Mouse (Mus musculus): ENCODE results near the gene Nfkbib.

Nfkbib gene

DNA sequence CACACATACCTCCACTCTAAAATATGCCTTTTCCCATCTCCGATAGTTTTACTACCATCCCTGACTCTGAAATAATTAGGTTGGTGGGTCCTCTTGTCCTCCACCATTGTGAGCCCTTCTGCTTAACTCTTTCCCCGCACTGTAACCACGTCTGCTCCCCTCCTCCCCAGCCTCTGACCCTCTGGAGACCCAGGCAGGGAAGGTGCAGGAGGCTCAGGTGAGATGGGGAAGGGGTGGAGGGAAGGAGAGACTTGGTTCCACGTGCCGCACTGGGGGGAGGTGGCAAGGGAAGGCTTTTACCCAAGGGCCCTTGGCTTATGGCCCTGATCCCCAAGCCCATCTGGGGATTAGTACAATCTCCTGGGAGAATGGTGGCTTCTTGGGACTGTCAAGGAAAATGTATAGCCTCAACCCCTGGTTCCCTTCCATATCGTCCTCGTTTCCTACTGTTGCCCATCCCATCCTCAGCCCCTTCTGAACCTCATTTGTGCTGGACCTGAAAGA, at the start of gene Nfkbib:
Nfkbib (minus strand) TSS at position 51 of the 504 bp plus-strand sequence.
- no peak for DNase-seq (ENCODE audit: low spot score)

DNA sequence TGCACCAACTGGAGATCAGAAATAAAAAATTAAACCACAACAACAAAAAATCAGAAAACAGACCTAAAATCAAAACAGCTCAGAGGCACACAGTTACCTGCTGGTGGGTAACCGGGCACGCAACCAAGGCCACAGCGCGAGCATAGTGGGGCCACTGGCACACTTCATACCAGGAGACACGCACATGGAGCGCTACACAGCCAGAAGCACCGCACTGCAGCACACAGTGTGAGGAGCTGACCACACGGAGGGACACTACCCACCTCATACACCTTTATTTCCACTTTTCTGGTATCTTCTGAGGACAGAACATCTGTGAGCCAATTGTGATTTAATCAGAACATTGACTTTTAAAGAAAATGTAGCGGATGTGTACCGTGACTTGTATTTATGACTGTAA, 49.6 kb upstream of the Nfkbib start:
- DNase-seq (ENCODE audit: low spot score) = no peak

DNA sequence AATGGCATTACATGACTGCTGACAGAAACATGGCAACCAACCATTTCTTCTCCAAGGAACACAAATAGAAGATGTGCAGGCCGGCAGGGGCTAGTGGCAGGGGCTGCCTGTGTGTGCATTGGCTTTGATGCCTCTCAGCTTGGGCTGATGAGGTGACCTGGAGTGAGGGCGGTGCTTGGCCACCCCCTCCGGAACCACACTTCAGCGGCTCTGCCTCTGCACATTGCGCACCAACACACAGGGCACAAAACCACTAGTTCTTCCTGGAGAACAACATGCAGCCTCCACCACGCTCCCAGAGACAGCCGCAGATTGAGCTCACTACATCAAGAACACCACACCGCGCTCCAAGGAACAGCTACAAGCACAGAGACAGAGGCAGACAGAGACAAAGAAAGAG, 48.9 kb upstream of the Nfkbib start:
- no peak for DNase-seq (ENCODE audit: low spot score)

DNA sequence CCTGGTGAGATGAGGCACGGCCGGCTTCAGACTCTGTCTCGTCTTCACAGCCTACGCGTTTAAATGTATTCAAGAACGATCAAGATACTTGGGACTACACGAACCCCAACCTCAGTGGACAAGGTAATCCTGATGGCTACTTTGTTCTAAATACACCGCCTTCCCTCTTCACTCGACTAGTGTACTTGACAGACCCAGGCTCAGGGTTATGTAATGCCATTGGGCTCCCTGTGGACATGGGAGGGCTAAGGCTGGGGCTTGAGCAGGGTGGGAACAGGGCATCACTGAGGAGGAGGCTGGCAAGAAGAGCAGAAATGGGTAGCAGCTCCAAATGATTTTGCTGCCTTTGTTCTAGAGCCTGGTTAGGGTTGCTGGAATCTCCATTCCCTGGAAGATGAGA, 47.9 kb upstream of the Nfkbib start:
- DNase-seq (ENCODE audit: low spot score) = no peak

DNA sequence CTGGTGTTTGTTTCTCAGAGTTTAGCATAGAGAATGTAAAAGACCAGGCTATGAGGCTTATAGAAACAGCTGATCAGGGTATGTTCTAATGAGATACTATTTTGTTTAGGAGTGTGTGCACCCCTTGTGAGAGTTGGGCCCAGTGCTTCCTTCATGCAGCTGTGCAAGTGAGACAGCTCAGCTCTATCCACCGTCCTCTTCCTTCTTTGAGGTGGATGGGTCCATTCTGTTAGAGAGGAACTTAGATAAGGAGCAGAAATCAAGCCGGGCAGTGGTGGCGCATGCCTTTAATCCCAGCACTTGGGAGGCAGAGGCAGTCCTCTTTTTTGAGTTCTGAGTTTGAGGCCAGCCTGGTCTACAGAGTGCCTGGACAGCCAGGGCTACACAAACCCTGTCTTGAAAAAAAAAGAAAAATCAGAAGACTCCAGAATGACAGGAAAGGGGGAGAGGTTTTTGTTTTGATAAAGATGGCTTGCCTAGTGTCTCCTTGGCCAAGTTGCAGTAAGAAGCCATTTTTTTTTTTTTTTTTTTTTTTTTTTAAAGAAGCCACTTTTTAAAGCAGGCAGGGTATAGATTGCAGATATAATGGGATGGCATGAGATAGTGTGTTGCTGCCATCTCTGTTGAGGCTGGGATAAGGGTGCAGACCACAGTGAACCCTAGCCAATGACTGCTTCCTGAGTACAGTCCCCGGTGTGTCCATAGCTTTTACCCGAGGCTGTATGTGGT, 47.2 kb upstream of the Nfkbib start:
- DNase-seq (ENCODE audit: low spot score) = no peak

DNA sequence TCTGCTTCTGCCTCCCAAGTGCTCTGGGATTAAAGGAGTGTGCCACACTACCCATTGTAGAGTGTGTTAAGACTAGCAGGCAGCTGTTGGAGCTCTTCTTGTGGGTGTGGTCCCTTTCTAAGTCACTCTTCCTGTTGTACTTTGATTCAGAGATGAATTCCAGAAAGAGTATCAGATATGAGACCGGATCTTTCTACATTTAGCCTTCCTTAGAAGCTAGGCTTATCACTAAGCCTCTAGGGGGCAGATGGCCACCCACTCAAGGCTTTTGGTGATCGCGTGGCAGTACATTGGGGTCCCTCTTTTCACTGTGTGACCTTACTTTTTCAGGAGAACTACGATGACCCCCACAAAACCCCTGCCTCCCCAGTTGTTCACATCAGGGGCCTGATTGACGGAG, 45.6 kb upstream of the Nfkbib start:
- no peak for DNase-seq (ENCODE audit: low spot score)

DNA sequence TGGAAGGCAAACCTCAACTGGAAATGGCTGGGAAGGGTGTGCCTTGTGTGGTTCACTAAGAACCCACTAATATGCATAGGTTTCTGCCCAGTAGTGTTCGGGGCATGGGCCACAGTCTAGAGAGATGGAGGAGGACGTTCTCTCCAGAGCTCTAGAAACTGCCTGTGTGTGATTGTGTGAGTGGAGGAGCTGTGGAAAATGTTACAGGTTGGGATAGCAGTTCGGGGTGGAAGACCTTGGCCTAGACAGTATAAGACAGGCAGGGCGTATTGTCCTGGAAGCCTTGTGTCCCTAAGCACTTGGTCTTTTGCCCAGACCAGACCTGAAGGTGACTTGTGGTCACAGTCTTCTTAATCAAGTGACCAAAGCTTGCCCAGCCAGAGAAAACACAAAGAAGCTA, 45.1 kb upstream of the Nfkbib start:
- no peak for DNase-seq (ENCODE audit: low spot score)

DNA sequence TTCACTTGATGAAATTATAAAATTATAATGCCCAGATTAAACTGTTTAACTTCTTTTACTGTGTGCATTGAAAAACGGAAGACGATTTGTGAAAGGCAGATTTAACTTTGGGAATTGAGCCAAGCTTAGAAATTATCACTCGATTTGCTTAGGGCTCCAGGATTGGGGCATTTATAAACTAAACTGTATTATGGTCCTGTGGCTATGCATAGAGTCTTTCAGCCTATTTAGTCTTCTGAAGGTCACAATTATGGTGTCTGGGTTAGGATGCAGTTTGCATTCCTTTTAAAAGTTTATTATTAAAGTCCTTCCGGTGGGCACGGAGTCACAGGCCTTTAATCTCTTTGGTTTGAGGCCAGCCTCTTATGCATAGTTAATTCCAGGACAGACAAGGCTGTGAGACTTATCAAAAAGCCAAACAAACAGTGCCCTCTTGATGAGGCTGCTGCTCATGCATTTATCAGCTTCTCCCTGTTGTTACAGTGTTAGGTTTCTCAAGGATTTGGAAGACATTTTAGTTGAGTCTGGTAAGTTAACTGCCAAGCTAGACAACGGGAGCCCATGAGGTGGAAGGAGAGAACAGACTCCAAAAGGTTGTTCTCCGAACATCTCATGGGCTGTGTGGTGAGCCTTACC, 44.4 kb upstream of the Nfkbib start:
- no peak for DNase-seq (ENCODE audit: low spot score)

DNA sequence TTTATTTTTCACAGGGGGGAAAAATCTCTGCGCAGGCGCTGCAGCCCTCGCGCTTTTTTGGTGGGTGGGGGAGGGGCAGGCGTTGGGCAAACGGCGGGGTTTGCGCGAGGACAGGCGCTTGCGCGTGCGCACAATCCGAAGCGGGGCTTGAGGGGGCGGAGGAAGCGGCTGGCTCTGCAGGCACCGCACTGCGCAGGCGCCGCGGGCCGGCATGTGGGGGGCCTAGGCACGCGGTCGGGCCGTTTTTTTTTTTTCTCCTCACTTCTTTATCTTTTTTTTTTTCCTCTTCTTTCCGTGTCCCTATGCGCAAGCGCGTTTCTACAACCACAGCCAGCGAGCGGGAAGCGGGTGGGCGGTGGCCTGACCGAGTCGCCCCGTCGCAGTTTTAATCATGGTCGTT, 43.9 kb upstream of the Nfkbib start:
- peak; percentile 94 for DNase-seq (ENCODE audit: low spot score)

DNA sequence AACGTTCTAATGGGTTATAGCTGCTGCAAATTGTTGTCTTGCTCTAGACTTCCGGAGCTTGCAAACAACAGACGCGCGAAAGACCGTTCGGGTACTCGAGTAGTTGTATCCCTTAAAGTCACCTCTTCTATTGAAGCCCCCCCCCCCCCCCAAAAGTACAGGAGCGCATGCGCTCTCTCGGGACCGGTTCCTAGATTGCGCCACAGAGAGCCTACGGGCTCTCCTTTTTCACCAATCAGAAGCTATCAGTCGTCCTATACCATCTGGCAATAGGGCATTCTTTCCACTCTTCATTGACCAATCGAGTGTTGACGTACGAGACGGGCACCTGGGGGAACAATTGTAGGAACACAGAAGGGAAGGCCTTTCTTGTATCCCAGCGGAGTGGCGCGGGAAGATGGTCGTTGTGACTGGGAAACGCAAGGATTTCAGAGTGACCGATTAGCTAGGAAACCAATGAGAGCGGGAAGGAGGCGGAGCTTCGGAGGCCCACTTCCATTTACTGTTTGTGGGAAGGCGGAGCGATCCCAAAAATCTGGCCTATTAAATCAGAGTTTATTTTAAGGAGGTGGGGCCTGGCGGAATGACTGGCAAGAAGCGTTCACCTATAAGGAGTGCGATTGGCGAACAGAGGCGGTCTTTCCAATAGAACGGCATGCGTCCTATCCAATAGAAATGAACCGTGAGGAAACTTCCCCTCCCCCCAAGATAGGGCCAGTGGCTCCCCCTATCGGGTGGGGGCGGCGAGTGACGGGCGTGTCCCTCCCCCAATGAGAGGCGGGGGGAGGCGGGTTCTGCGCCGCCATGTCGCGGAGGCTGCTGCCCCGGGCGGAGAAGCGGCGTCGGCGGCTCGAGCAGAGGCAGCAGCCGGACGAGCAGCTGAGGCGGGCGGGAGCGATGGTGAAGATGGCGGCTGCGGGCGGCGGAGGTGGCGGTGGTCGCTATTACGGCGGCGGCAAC, 43.1 kb upstream of the Nfkbib start:
- DNase-seq (ENCODE audit: low spot score) = peak; percentile 99

DNA sequence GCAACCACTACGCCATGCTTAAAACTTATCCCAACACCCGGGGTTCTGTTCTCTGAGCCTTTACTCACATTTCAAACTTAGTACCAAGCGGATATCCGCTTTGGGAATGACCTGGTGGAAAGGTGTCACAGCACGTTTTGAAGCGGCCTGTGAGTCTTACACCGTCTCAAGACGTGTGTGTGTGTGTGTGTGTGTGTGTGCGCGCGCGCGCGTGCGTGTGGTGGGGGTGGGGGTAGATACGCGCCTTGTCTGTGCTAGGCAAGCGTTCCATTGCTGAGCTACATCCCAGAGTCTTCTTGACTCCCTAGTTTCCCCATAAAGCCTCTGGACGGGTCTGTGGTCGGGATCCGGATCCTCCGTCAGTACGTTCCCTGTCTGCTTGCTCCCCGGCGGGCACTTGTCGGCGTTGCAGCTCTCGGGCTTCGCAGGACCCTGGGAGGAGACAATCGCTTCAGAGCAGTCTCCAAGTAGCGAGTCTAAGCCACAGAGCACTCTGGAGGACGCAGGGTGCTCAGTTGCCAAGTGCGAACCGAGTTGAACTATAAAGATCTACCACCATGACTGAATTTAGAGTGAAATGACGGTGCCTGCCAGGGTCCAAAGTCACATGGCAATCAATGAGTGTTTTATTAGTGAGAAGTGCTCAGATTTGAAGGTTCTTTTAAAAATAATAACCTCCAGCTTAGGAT, 42.2 kb upstream of the Nfkbib start:
- peak; percentile 43 for DNase-seq (ENCODE audit: low spot score)

DNA sequence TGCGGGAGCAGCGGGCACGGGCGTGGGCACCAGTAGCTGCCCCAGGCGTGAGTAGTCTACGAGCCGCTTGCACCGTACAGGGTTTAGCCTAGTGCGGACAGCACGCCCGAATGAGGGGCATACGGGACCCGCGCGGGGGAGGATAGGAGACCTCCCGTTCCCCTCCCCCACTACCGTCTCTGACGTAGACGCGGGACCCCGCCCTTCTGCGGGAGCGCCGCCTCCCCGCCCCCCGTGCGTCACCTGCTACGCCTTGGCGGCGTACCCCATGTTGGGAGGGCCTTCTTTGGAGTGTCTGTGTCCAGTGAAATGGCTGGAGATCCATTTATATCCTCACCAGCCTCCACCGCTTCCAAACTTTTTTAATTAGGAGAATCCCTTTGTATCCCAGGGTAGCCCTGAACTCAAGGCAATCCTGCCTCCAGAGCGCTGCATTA, 41.7 kb upstream of the Nfkbib start:
- peak; percentile 95 for DNase-seq (ENCODE audit: low spot score)

DNA sequence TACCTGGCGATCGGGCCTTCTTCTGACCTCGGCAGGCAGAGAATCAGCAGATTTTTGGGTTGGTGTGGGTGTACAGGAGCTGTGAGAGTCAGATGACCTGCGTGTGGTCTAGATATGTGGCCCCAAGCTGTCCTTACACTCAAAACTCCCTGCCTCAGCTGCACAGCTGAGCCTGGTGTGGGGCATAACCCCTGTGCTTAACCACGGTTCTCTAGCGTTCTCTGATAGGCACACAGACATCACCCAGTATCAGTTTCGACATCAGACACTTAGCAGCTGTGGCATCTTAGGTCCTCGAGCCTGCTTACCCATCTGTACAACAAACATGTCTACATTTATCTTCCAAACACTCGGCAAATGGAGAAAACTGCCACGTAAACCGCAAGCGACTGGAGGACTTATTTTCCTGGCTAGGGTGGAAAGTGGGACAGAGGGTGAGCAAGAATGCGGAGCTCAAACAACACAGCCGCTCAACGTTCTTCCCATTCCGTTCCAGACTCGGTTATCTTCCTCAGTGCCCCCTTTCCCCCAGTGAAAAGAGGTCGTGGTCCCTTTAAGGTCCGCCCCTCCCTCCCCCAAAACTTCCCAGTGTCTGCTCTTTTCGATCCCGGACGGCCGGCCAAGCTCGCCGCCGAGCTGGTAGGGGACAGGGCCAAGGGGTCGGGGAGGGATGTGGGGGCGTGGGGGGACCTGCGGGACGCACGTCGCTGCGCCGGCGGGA, 41.1 kb upstream of the Nfkbib start, which contains the start of gene Hnrnpl:
Hnrnpl (plus strand) TSS at position 321 of the 721 bp plus-strand sequence.
- DNase-seq (ENCODE audit: low spot score) = peak; percentile 53

DNA sequence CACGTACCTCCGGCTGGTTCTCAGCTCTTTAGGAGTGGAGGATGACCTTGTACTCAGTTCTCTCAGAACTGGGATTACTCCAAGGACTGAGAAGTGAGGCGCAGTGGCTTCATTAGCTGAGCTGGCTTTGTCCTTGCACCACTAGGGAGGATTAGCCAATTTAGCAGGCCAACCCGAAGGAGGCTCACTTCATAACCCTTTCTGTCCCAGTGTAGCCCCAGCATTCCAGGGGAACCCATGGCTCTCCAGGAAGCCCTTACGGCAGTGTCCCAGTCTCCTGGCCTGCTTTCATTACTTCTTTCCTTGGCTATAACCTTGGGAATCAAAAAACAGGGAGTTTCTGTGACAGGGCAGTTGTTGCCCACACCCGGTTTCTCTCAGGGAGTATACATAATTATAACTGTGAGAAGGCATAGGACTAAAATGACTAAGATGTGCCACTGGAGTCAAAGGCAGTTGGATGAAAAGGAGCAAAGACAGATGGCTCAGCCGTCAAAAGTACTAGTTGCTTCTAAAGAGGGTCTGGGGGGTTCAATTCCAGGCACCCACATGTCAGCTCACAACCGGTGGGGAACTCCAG, 40.4 kb upstream of the Nfkbib start:
- DNase-seq (ENCODE audit: low spot score) = no peak

DNA sequence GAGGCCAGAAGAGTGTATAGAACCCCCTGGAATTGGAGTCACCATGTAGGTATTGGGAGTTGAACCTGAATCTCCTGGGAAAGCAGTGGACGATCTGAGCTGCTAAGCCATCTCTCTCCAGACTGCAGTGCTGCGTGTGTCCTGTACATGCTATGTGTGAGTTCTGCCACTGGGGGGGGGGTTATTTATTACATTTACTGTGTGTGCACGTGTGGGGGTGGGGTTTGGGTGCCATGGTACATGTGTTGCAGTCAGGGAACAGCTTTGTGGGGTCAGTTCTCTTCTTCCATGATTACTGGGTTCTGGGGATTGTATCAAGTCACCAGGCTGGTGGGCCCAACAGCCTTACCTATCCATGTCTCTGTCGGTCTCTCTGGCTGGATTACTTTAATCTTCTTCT, 39.6 kb upstream of the Nfkbib start:
- DNase-seq (ENCODE audit: low spot score) = no peak

DNA sequence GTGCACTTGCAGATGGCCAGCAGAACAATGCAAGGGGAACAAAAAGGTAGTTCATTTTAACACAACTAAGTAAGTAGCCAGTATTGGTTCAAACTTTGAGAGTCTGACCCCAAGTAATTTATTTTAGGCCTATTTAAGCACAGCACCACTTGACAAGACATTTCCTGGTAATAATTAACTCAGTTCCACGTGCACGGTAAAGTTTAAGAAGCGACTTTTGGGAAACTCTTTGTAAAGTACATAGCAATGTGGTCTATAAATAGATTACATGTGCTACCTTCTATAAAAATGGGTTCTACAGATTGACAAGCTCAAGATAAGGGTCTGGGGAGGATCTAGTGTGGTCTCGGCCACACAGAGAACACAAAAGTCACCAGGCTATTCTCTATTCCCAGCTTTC, 36.4 kb upstream of the Nfkbib start:
- no peak for DNase-seq (ENCODE audit: low spot score)

DNA sequence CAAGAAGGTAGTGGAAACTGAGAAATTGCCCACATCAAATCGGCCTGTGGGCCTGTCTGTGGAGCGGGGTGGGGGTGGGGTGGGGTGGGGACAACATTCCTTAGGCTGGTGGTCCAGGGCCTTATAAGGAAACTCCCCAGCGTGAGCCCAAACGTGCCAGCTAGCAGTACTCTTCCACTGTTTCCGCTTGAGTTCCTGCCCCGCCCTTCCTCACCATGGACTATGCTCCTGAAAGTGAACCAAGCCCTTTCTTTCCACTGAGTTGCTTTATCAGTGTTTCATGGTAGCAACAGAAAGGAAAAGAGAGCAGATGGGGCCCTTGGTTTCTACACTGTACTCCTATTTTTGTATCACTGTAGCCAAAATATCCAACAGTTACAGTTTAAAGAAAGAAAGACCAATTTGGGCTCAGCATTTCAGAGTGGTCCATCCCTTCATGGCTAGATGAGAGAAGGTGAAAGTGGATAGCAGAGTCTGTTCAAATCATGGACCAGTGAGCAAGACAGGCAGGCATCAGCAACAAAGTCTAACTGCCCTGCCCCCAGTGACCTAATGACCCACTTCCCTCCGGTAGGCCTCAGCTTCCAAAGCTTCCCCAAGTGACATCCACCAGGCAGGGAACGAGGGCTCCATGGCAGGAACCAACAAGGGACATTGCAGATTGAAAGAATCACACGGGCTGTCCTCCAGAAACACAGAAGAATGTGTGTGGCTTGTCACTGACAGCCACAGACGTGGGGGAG, 35.7 kb upstream of the Nfkbib start:
- peak; percentile 80 for DNase-seq (ENCODE audit: low spot score)

DNA sequence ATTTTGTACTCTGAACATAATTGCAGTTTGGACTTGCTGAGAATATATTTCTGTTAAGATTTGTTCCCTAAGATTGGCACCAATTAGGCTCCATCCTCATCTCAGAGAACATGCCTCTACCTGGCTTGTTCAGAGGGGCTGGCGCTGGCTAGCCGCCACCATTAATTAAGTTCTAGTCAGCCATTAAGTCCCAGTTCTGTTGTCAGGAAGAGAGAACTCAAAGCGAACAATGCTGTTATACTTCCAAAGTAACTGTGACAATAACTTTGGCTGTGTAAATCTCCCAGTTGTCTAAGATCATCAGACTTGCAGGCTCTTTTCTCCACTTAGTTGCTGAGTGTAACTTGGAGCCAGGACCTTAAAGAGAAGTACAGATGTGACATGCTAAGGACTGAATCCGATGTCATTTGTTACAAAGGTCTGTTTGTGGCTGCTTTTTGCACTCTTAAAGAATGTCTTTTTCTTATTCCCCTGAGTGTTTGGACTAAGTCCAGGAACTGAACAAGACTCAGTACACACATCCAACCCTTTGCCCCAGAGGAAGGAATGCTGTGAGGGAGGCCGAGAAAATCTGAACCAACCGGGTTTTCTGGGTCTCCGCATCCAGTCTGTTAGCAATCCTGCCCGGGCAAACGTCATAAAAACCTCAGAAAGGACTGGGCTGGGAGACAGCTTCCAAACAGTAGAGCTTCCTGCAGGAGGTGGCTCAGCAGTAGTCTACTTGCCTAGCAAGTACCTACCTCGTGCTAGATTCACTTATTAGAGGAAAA, 34.8 kb upstream of the Nfkbib start:
- DNase-seq (ENCODE audit: low spot score) = peak; percentile 87

DNA sequence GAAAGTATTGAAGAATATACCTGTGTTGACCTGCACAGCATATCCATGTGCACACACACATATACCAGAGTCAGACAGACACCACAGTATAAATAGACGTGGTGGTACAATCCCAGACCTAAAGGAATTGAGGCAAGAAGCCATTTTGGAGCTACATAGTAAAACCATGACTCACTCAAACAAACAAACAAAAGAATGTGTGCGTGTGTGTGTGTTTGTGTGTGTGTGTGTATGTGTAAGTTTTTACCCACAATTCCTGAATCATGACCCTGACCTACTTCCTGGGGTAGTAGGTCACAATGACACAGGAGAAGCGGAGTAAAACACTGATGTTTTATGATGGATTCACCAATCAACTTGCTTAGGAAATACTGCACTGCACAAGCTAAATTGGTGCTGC, 34.1 kb upstream of the Nfkbib start:
- no peak for DNase-seq (ENCODE audit: low spot score)

Data from lung, postnatal 25 days (tissue).